Mouse (Mus musculus): ENCODE measurements around the gene Nab2. TPM values are rescaled to one million over a fixed set of nuclear protein-coding genes. Genes with fewer than 3 reads are reported as not detected.

Nab2 gene
- polyA plus RNA-seq (2014; fragmentation: Nextera tagmentation; extraction: Ambion mirVana) = 4.3 and 4.9 TPM in 2 replicates

DNA sequence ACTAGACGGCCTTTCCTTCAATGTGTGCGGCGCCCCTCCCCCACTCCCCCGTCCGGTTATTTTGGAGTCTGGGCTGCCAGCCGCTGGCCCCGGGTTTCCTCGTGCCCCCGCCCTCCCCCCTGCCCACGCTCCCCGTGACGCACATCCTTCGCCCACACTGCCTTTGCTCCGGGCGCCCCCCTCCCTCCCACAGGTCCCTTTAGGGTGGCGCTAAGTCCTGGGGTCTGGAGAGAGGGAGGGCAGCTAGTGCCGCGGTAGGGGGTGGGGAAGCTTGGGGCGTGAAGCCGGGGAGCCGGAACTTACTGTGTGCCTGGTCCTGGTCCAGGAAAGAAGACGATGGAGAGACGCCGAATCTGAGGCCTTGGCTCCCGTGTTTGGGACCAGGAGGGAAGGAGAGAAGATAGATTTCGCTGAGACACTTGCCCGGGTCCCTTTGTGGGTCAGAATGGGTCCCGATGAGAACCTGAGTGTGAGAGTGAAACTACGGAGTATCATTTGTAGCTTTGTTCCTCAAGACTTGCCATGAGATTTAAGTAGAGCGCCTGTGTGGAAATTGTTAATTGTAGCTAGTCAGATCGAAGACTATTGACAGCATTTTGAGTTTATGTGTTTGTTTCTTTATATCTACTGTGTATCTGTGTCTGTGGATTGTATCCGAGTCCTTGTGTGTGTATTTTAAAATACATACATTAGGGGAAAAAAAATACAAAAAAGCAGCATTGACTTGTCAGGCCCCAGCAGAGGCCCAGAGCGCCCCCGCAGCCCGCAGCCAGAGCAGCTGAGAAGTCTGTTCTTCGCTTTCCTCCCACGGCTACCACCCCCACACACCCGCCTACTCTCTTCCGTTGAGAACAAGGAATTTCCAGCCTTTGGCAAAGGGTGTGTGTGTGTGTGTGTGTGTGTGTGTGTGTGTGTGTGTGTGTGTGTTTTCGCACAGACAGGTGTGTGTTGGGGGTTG is at the start of gene Nab2:
Gene Nab2, minus strand, starts transcription at position 476 of the 958 bp plus-strand sequence.
- peaks cover 12% of the 10 kb centered on the region for H3K4me1 ChIP-seq (replicated peaks; ENCODE audit: control insufficient read depth, insufficient read depth, low read length)
- peak within 1 kb of the TSS; percentile 60 for H3K4me3 ChIP-seq (ENCODE audit: low read depth, low read length)
- H3K9ac ChIP-seq (ENCODE audit: low read depth, low read length) = peak within 1 kb of the TSS; percentile 50
- DNase-seq (ENCODE audit: low spot score) (peak; percentile 67), ATAC-seq (ENCODE audit: low FRiP score) (peak; percentile 31)
- H3K27me3 ChIP-seq (ENCODE audit: control insufficient read depth, insufficient read depth, low read length) = peaks cover 47% of the 10 kb centered on the region
- 2% methylated on average over 36 of the region's 40 CpGs for WGBS
- peak within 1 kb of the TSS; percentile 71 for H3K27ac ChIP-seq (ENCODE audit: low read depth, low read length)
- H3K36me3 ChIP-seq (ENCODE audit: control insufficient read depth, insufficient read depth, low read length) = no peaks in the 10 kb centered on the region
- H3K9me3 ChIP-seq (ENCODE audit: control insufficient read depth, low read length) = no peaks in the 10 kb centered on the region
- peak within 1 kb of the TSS; percentile 70 for H3K4me2 ChIP-seq (replicated peaks; ENCODE audit: low read depth, low read length)

DNA sequence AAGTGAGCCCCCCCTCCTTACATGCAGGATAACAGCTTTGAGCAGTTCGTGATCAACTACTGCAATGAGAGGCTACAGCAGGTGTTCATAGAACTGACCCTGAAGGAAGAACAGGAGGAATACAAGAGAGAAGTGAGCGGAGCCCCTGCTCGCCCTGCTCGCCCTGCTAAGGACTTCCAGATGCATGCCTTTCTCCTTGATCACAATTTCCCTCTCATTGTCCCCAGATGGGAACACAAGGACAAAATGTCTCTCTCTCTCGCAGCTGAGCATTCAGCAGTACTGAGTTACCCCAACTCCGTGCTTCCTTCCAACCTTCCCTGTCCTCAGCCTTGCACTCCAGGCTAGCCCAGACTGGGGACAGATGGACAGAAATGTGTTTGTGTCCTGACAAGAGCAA is 44.4 kb upstream of the Nab2 start:
- H3K4me1 ChIP-seq (replicated peaks; ENCODE audit: control insufficient read depth, insufficient read depth, low read length) = no peaks in the 10 kb centered on the region
- H3K36me3 ChIP-seq (ENCODE audit: control insufficient read depth, insufficient read depth, low read length) = no peaks in the 10 kb centered on the region
- DNase-seq (ENCODE audit: low spot score) (no peak), ATAC-seq (ENCODE audit: low FRiP score) (no peak)
- 75% methylated on average over 6 of the region's 6 CpGs for WGBS
- no peaks in the 10 kb centered on the region for H3K27me3 ChIP-seq (ENCODE audit: control insufficient read depth, insufficient read depth, low read length)
- no peak overlapping the region for H3K4me3 ChIP-seq (ENCODE audit: low read depth, low read length)
- no peak overlapping the region for H3K9ac ChIP-seq (ENCODE audit: low read depth, low read length)
- H3K27ac ChIP-seq (ENCODE audit: low read depth, low read length) = no peak overlapping the region
- no peaks in the 10 kb centered on the region for H3K9me3 ChIP-seq (ENCODE audit: control insufficient read depth, low read length)
- H3K4me2 ChIP-seq (replicated peaks; ENCODE audit: low read depth, low read length) = no peak overlapping the region

DNA sequence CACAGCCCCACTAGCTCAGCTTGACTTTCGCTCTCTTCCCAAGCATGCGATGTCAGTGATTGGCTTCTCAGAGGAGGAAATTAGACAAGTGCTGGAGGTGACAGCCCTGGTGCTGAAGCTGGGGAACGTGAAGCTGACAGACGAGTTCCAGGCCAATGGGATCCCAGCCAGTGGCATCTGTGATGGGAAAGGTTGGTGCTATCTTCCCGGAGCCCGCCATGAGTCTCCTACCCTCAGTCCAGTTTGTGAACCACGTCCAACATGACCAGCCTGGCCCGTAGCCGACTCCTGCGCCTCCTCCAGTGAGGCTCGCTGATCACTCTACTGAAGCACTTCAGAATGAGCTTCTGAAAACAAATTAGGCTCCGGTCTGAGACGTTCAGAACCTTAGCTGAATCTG is 42.0 kb upstream of the Nab2 start:
- Histone ChIP-seq H3K9me3 (ENCODE audit: control insufficient read depth, low read length) (no peaks in the 10 kb centered on the region), H3K36me3 (ENCODE audit: control insufficient read depth, insufficient read depth, low read length) (no peaks in the 10 kb centered on the region), H3K27ac (ENCODE audit: low read depth, low read length) (no peak overlapping the region), H3K9ac (ENCODE audit: low read depth, low read length) (no peak overlapping the region), H3K4me2 (replicated peaks; ENCODE audit: low read depth, low read length) (no peak overlapping the region), H3K4me3 (ENCODE audit: low read depth, low read length) (no peak overlapping the region), H3K27me3 (ENCODE audit: control insufficient read depth, insufficient read depth, low read length) (no peaks in the 10 kb centered on the region), H3K4me1 (replicated peaks; ENCODE audit: control insufficient read depth, insufficient read depth, low read length) (no peaks in the 10 kb centered on the region)
- 84% methylated on average over 13 of the region's 13 CpGs for WGBS
- DNase-seq (ENCODE audit: low spot score) = no peak
- no peak for ATAC-seq (ENCODE audit: low FRiP score)

DNA sequence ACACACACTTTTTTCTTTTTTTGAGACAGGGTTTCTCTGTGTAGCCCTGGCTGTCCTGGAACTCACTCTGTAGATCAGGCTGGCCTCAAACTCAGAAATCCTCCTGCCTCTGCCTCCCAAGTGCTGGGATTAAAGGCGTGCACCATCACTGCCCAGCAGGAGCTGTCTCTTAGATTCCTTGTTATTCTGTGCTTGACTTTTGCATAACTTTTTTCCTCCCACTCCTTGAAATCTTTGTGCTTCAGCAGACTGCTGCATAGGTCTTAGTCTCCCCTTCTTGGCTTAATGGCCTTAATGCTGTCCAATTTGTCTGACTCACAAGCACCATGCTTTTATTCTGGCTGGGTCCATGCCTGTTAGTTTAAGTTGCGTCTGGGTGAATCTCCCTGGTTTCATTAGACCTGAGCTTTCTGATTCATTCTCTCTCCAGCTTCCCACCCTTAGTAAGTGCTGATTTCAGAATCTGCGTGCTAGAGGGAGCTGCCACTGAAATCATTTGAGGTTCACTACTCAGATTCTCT is 40.5 kb upstream of the Nab2 start:
- Histone ChIP-seq H3K4me3 (ENCODE audit: low read depth, low read length) (no peak overlapping the region), H3K9ac (ENCODE audit: low read depth, low read length) (no peak overlapping the region), H3K9me3 (ENCODE audit: control insufficient read depth, low read length) (no peaks in the 10 kb centered on the region), H3K36me3 (ENCODE audit: control insufficient read depth, insufficient read depth, low read length) (no peaks in the 10 kb centered on the region), H3K4me1 (replicated peaks; ENCODE audit: control insufficient read depth, insufficient read depth, low read length) (no peaks in the 10 kb centered on the region), H3K4me2 (replicated peaks; ENCODE audit: low read depth, low read length) (no peak overlapping the region), H3K27ac (ENCODE audit: low read depth, low read length) (no peak overlapping the region), H3K27me3 (ENCODE audit: control insufficient read depth, insufficient read depth, low read length) (no peaks in the 10 kb centered on the region)
- ATAC-seq (ENCODE audit: low FRiP score) = no peak
- DNase-seq (ENCODE audit: low spot score) = no peak
- WGBS = 84% methylated on average over 3 of the region's 3 CpGs

DNA sequence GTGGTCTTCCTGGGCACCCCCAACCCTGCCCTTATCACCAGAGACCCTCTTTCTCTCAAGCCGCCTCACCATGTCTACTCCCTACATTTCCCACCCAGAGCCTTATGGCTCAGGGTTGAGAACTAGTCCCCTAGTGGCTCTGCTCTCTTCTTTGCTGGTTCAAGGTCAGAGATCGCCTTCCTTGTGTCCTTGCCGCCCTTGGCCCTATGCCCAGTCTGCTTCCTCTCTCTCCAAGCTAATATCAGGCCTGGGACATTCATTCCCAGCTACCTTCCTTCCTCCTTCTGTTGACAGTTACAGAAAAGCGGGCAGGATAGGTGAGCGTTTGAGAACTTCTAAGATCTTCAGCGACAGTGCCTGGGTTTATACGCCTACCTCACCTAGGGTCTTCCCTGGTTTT is 39.4 kb upstream of the Nab2 start:
- Histone ChIP-seq H3K4me3 (ENCODE audit: low read depth, low read length) (no peak overlapping the region), H3K4me2 (replicated peaks; ENCODE audit: low read depth, low read length) (no peak overlapping the region), H3K9me3 (ENCODE audit: control insufficient read depth, low read length) (no peaks in the 10 kb centered on the region), H3K27me3 (ENCODE audit: control insufficient read depth, insufficient read depth, low read length) (no peaks in the 10 kb centered on the region), H3K27ac (ENCODE audit: low read depth, low read length) (no peak overlapping the region), H3K9ac (ENCODE audit: low read depth, low read length) (no peak overlapping the region), H3K36me3 (ENCODE audit: control insufficient read depth, insufficient read depth, low read length) (no peaks in the 10 kb centered on the region), H3K4me1 (replicated peaks; ENCODE audit: control insufficient read depth, insufficient read depth, low read length) (no peaks in the 10 kb centered on the region)
- DNase-seq (ENCODE audit: low spot score) (no peak), ATAC-seq (ENCODE audit: low FRiP score) (no peak)
- WGBS = 90% methylated on average over 7 of the region's 7 CpGs

DNA sequence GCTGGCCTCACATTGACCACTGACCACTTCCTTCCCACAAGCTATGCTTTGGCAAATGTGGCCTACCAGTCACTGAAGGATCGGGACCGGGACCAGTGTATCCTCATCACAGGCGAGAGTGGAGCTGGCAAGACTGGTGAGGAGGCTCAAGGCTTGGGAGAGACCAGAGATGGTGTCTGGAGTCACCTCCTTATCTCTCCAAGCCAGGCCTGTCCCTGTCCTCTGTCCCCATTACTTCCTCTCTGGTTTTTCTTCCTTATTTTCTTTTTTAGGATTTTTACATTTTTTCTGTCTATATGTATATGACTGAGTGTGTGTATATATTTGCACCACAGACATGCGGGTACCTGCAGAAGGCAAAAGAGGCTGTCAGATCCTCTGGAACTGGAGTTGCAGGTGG is 37.4 kb upstream of the Nab2 start:
- no peaks in the 10 kb centered on the region for H3K36me3 ChIP-seq (ENCODE audit: control insufficient read depth, insufficient read depth, low read length)
- DNase-seq (ENCODE audit: low spot score) (no peak), ATAC-seq (ENCODE audit: low FRiP score) (no peak)
- no peak overlapping the region for H3K4me3 ChIP-seq (ENCODE audit: low read depth, low read length)
- no peak overlapping the region for H3K4me2 ChIP-seq (replicated peaks; ENCODE audit: low read depth, low read length)
- no peaks in the 10 kb centered on the region for H3K9me3 ChIP-seq (ENCODE audit: control insufficient read depth, low read length)
- H3K9ac ChIP-seq (ENCODE audit: low read depth, low read length) = no peak overlapping the region
- no peak overlapping the region for H3K27ac ChIP-seq (ENCODE audit: low read depth, low read length)
- H3K27me3 ChIP-seq (ENCODE audit: control insufficient read depth, insufficient read depth, low read length) = no peaks in the 10 kb centered on the region
- H3K4me1 ChIP-seq (replicated peaks; ENCODE audit: control insufficient read depth, insufficient read depth, low read length) = no peaks in the 10 kb centered on the region
- 91% methylated on average over 4 of the region's 4 CpGs for WGBS

DNA sequence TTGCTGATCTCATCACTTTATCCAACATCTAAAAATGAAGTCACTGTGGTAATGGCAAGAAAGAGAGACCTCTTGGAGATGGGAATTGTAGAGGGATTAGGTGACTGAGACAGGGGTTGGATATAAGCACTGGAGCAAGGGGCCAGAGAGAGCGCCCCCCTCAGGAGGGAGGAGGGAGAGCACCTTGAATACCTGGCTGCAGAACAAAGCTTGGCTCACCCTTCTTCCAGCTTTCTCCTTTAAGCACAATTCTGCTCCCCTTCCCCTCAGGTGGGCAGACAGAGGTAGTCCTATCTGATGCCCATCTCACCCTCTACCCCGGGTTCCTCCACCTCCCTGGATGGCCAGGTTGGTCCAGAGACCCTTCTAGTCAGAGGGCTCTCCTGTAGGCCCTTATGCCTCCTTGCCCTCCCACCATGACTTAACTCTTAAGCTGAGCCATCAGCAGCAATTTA is 36.4 kb upstream of the Nab2 start, which contains the start of gene Myo1a:
Gene Myo1a, plus strand, starts transcription at position 405 of the 455 bp plus-strand sequence.
- no peak within 1 kb of the TSS for H3K27ac ChIP-seq (ENCODE audit: low read depth, low read length)
- H3K36me3 ChIP-seq (ENCODE audit: control insufficient read depth, insufficient read depth, low read length) = no peaks in the 10 kb centered on the region
- H3K27me3 ChIP-seq (ENCODE audit: control insufficient read depth, insufficient read depth, low read length) = no peaks in the 10 kb centered on the region
- no peak within 1 kb of the TSS for H3K9ac ChIP-seq (ENCODE audit: low read depth, low read length)
- no peak for ATAC-seq (ENCODE audit: low FRiP score)
- no peak within 1 kb of the TSS for H3K4me3 ChIP-seq (ENCODE audit: low read depth, low read length)
- DNase-seq (ENCODE audit: low spot score) = no peak
- H3K4me1 ChIP-seq (replicated peaks; ENCODE audit: control insufficient read depth, insufficient read depth, low read length) = no peaks in the 10 kb centered on the region
- H3K9me3 ChIP-seq (ENCODE audit: control insufficient read depth, low read length) = no peaks in the 10 kb centered on the region
- H3K4me2 ChIP-seq (replicated peaks; ENCODE audit: low read depth, low read length) = no peak within 1 kb of the TSS
- 57% methylated on average over 2 of the region's 2 CpGs for WGBS

DNA sequence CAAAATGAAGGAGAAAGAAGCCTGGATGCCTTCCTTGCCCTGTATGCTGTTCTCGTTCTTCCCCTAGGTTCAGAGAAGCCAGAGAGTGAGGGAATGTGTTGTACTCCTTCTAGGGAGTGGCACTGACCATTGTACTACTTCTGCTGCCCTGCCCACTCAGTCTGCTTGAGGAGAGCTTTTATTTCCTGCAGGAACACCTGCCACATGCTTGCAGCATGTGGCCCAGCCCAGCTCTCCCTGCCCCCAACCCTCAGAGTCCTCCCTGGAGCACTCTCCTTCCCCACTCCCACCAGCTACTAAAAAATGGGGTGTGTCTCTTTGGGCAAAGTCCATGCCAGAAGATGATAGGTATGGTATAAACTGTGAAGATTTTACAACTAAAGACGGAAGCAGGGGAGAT is 35.9 kb upstream of the Nab2 start:
- 83% methylated on average over 2 of the region's 2 CpGs for WGBS
- Histone ChIP-seq H3K9ac (ENCODE audit: low read depth, low read length) (no peak overlapping the region), H3K4me1 (replicated peaks; ENCODE audit: control insufficient read depth, insufficient read depth, low read length) (no peaks in the 10 kb centered on the region), H3K27ac (ENCODE audit: low read depth, low read length) (no peak overlapping the region), H3K4me2 (replicated peaks; ENCODE audit: low read depth, low read length) (no peak overlapping the region), H3K4me3 (ENCODE audit: low read depth, low read length) (no peak overlapping the region), H3K36me3 (ENCODE audit: control insufficient read depth, insufficient read depth, low read length) (no peaks in the 10 kb centered on the region), H3K27me3 (ENCODE audit: control insufficient read depth, insufficient read depth, low read length) (no peaks in the 10 kb centered on the region), H3K9me3 (ENCODE audit: control insufficient read depth, low read length) (no peaks in the 10 kb centered on the region)
- DNase-seq (ENCODE audit: low spot score) (no peak), ATAC-seq (ENCODE audit: low FRiP score) (no peak)

DNA sequence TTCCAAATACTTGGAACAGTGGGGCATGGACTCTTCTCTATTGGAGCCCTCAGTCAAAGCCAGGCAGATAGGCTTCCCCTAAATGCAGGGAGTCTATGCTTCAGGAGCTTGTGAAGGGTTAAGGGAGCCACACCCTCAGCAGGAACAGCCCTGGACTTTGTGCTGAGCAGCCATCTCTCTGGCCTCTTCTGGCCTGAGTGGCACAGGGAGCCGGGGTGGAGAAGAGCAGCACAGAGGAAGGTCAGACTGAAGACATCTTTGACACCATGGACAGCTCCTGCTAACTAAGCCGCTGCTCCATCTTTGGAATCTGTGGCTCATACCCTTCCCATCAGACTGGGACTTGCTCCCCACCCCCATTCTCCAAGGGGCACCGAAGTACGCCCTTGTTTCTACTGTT is 34.9 kb upstream of the Nab2 start:
- no peak for ATAC-seq (ENCODE audit: low FRiP score)
- no peaks in the 10 kb centered on the region for H3K36me3 ChIP-seq (ENCODE audit: control insufficient read depth, insufficient read depth, low read length)
- no peak overlapping the region for H3K9ac ChIP-seq (ENCODE audit: low read depth, low read length)
- no peak overlapping the region for H3K27ac ChIP-seq (ENCODE audit: low read depth, low read length)
- H3K4me3 ChIP-seq (ENCODE audit: low read depth, low read length) = no peak overlapping the region
- no peaks in the 10 kb centered on the region for H3K4me1 ChIP-seq (replicated peaks; ENCODE audit: control insufficient read depth, insufficient read depth, low read length)
- no peaks in the 10 kb centered on the region for H3K27me3 ChIP-seq (ENCODE audit: control insufficient read depth, insufficient read depth, low read length)
- WGBS = 43% methylated on average over 4 of the region's 4 CpGs
- no peak overlapping the region for H3K4me2 ChIP-seq (replicated peaks; ENCODE audit: low read depth, low read length)
- peak; percentile 12 for DNase-seq (ENCODE audit: low spot score)
- no peaks in the 10 kb centered on the region for H3K9me3 ChIP-seq (ENCODE audit: control insufficient read depth, low read length)
